Mouse (Mus musculus): ENCODE results near the gene Lrig1.

DNA sequence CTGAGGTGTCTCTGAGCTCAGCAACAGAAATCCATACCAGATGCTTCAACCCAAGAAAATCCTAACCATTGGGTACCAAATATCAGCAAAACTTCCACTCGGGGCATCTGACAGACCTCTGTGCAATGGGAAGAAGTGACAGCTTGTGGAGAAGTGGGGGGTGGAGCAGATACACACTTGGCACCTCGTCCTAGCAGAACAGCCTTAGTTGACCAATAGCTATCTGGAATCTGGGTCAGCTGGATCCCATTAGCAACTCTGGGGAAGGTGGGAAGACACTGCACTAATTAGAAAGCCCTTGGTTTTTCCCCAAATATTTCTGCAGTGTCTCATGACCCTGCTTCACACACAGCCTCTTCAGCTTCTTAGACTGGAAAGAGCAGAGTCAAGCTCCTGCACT is 73.2 kb downstream of the Lrig1 start:
- TF ChIP-seq POLR2A (IDR thresholded peaks at IDR 0.05; ENCODE audit: control insufficient read depth, extremely low read depth, insufficient read depth, low read length, poor library complexity) = no peak
- TF ChIP-seq CTCF (IDR thresholded peaks at IDR 0.05; ENCODE audit: borderline replicate concordance, control insufficient read depth, extremely low read depth, insufficient read depth, low read length, poor library complexity) = no peak

All from thymus, adult 2 months (tissue).